Mouse (Mus musculus) MEL (cell line): ENCODE results near the gene Fmod. TPM values are rescaled to one million over a fixed set of nuclear protein-coding genes. Genes with fewer than 3 reads are reported as not detected.
A peak's percentile ranks its signal among the peaks of the same experiment; 100 is the strongest.

Source experiments
- DNase-seq: peaks from one replicate; pipeline ENCODE4 v3.0.0; 2011; ENCODE audit warnings: low read depth, low spot score
- H3K27ac ChIP-seq: 2 replicates; pipeline ENCODE4 v1.5.1; 2012; ENCODE audit warnings: low read depth, mild to moderate bottlenecking, control low read depth, low read length, moderate library complexity; ENCODE audit not compliant: control insufficient read depth
- H3K27me3 ChIP-seq, 2 experiments: fragments of 150-350 bp in 1 of 2; sonication (generic) in 1 of 2; 2 replicates each; pipeline ENCODE4 v1.6.1; 2012; ENCODE audit warnings: low read length in 2 of 2, mild to moderate bottlenecking in 2 of 2, improper control_type of control experiment in 1 of 2, moderate library complexity in 1 of 2; ENCODE audit not compliant: insufficient read depth in 2 of 2, control insufficient read depth in 1 of 2
- H3K36me3 ChIP-seq, 2 experiments: 2 replicates each; pipeline ENCODE4 v1.6.1; 2012 to 2014; ENCODE audit warnings: low read length in 2 of 2, improper control_type of control experiment in 1 of 2, inconsistent platforms in 1 of 2, mild to moderate bottlenecking in 1 of 2; ENCODE audit not compliant: insufficient read depth in 2 of 2, control insufficient read depth in 1 of 2
- H3K4me1 ChIP-seq, 2 experiments: fragments of 150-350 bp in 1 of 2; sonication (generic) in 1 of 2; 2 replicates each; pipeline ENCODE4 v1.6.1; 2012; ENCODE audit warnings: low read length in 2 of 2, improper control_type of control experiment in 1 of 2, mild to moderate bottlenecking in 1 of 2; ENCODE audit not compliant: insufficient read depth in 2 of 2, control insufficient read depth in 1 of 2
- H3K4me3 ChIP-seq, 2 experiments: fragments of 150-350 bp in 1 of 2; sonication (generic) in 1 of 2; 2 replicates each; pipeline ENCODE4 v1.5.1; 2012; ENCODE audit warnings: low read depth in 2 of 2, low read length in 2 of 2, mild to moderate bottlenecking in 2 of 2, moderate library complexity in 2 of 2, control low read depth in 1 of 2, improper control_type of control experiment in 1 of 2; ENCODE audit not compliant: control insufficient read depth in 1 of 2, insufficient read depth in 1 of 2
- H3K79me2 ChIP-seq: 2 replicates; pipeline ENCODE4 v1.6.1; 2012; ENCODE audit warnings: mild to moderate bottlenecking, low read length, moderate library complexity; ENCODE audit not compliant: control insufficient read depth, poor library complexity, insufficient read depth
- H3K9ac ChIP-seq: 2 replicates; pipeline ENCODE4 v1.6.1; 2012; ENCODE audit warnings: low read depth, mild to moderate bottlenecking, control low read depth, low read length, moderate library complexity; ENCODE audit not compliant: control insufficient read depth, poor library complexity, severe bottlenecking
- H3K9me3 ChIP-seq: fragments of 150-350 bp; sonication (generic); replicated peaks from 2 replicates; pipeline ENCODE4 v1.6.1; 2012; ENCODE audit warnings: mild to moderate bottlenecking, low read length, improper control_type of control experiment, moderate library complexity; ENCODE audit not compliant: insufficient read depth
- BHLHE40 ChIP-seq: IDR thresholded peaks from 2 replicates; pipeline ENCODE4 v1.6.1; 2012; ENCODE audit warnings: low read depth, mild to moderate bottlenecking, inconsistent platforms, low read length, improper control_type of control experiment, borderline replicate concordance
- CHD1 ChIP-seq: IDR thresholded peaks from 2 replicates; pipeline ENCODE4 v1.6.1; 2012; ENCODE audit warnings: low read depth, mild to moderate bottlenecking, inconsistent platforms, low read length, improper control_type of control experiment
- CTCF ChIP-seq, 3 experiments: IDR thresholded peaks in 2 of 3; conservative IDR thresholded peaks in 1 of 3; 2 replicates each; pipeline ENCODE4 v1.5.1; 2011 to 2012; ENCODE audit warnings: low read length in 3 of 3, low read depth in 2 of 3, mild to moderate bottlenecking in 2 of 3, improper control_type of control experiment in 1 of 3, inconsistent platforms in 1 of 3, mixed read lengths in 1 of 3, moderate library complexity in 1 of 3; ENCODE audit not compliant: control insufficient read depth in 1 of 3, insufficient read depth in 1 of 3, poor library complexity in 1 of 3, severe bottlenecking in 1 of 3
- EP300 ChIP-seq, 2 experiments: IDR thresholded peaks; 2 replicates each; pipeline ENCODE4 v1.6.1; 2011; ENCODE audit warnings: improper control_type of control experiment in 2 of 2, low read length in 2 of 2, low read depth in 1 of 2, mild to moderate bottlenecking in 1 of 2
- ETS1 ChIP-seq: IDR thresholded peaks from 2 replicates; pipeline ENCODE4 v1.6.1; 2012; ENCODE audit warnings: low read depth, mild to moderate bottlenecking, inconsistent platforms, low read length, improper control_type of control experiment, moderate library complexity
- GATA1 ChIP-seq: IDR thresholded peaks from 2 replicates; pipeline ENCODE4 v1.6.1; 2011; ENCODE audit warnings: low read depth, low read length, improper control_type of control experiment
- HCFC1 ChIP-seq: IDR thresholded peaks from 2 replicates; pipeline ENCODE4 v1.6.1; 2012; ENCODE audit warnings: low read depth, mild to moderate bottlenecking, inconsistent platforms, low read length, improper control_type of control experiment, moderate library complexity
- JUND ChIP-seq: IDR thresholded peaks from 2 replicates; pipeline ENCODE4 v1.6.1; 2011; ENCODE audit warnings: low read depth, mild to moderate bottlenecking, improper control_type of control experiment, low read length
- KAT2A ChIP-seq: conservative IDR thresholded peaks from 2 replicates; pipeline ENCODE4 v1.6.1; 2012; ENCODE audit warnings: low read depth, low read length, improper control_type of control experiment, inconsistent platforms
- MAFK ChIP-seq: IDR thresholded peaks from 2 replicates; pipeline ENCODE4 v1.6.1; 2011; ENCODE audit warnings: low read depth, mild to moderate bottlenecking, low read length, improper control_type of control experiment, borderline replicate concordance
- MAZ ChIP-seq: IDR thresholded peaks from 2 replicates; pipeline ENCODE4 v1.6.1; 2012; ENCODE audit warnings: low read depth, mild to moderate bottlenecking, inconsistent platforms, low read length, improper control_type of control experiment
- MEF2A ChIP-seq: IDR thresholded peaks from 2 replicates; pipeline ENCODE4 v1.6.1; 2014; ENCODE audit warnings: low read depth, mild to moderate bottlenecking, inconsistent platforms, low read length, improper control_type of control experiment; ENCODE audit not compliant: poor library complexity, insufficient replicate concordance, severe bottlenecking; ENCODE audit errors: extremely low read depth
- MXI1 ChIP-seq: IDR thresholded peaks from 2 replicates; pipeline ENCODE4 v1.6.1; 2011; ENCODE audit warnings: mild to moderate bottlenecking, low read depth, low read length, improper control_type of control experiment
- MYB ChIP-seq: IDR thresholded peaks from 2 replicates; pipeline ENCODE4 v1.6.1; 2011; ENCODE audit warnings: mild to moderate bottlenecking, low read depth, low read length, improper control_type of control experiment
- MYC ChIP-seq: IDR thresholded peaks from 2 replicates; pipeline ENCODE4 v1.6.1; 2011; ENCODE audit warnings: low read depth, mild to moderate bottlenecking, low read length, improper control_type of control experiment, moderate library complexity
- NRF1 ChIP-seq: IDR thresholded peaks from 2 replicates; pipeline ENCODE4 v1.6.1; 2014; ENCODE audit warnings: low read depth, mild to moderate bottlenecking, inconsistent platforms, low read length, improper control_type of control experiment, moderate library complexity; ENCODE audit not compliant: poor library complexity, insufficient read depth, severe bottlenecking
- POLR2A ChIP-seq, 2 experiments: IDR thresholded peaks; 2 replicates each; pipeline ENCODE4 v1.6.1; 2011 to 2012; ENCODE audit warnings: low read length in 2 of 2, mild to moderate bottlenecking in 2 of 2, control low read depth in 1 of 2, improper control_type of control experiment in 1 of 2, low read depth in 1 of 2, moderate library complexity in 1 of 2; ENCODE audit not compliant: control insufficient read depth in 1 of 2, insufficient read depth in 1 of 2, poor library complexity in 1 of 2
- POLR2AphosphoS2 ChIP-seq: IDR thresholded peaks from 2 replicates; pipeline ENCODE4 v1.6.1; 2011; ENCODE audit warnings: low read length, improper control_type of control experiment
- POLR2AphosphoS5 ChIP-seq: IDR thresholded peaks from 2 replicates; pipeline ENCODE4 v1.6.1; 2012; ENCODE audit warnings: low read depth, borderline replicate concordance, mild to moderate bottlenecking, inconsistent platforms, low read length, moderate library complexity, mixed read lengths
- RAD21 ChIP-seq: IDR thresholded peaks from 2 replicates; pipeline ENCODE4 v1.6.1; 2011; ENCODE audit warnings: mild to moderate bottlenecking, low read depth, low read length, improper control_type of control experiment
- RCOR1 ChIP-seq: IDR thresholded peaks from 2 replicates; pipeline ENCODE4 v1.6.1; 2012; ENCODE audit warnings: low read depth, mild to moderate bottlenecking, inconsistent platforms, low read length, improper control_type of control experiment
- SIN3A ChIP-seq: IDR thresholded peaks from 2 replicates; pipeline ENCODE4 v1.6.1; 2012; ENCODE audit warnings: low read length, improper control_type of control experiment, inconsistent platforms
- TAL1 ChIP-seq: IDR thresholded peaks from 2 replicates; pipeline ENCODE4 v1.6.1; 2012; ENCODE audit warnings: mild to moderate bottlenecking, inconsistent platforms, low read length, moderate library complexity, mixed read lengths
- TBP ChIP-seq: IDR thresholded peaks from 2 replicates; pipeline ENCODE4 v1.8.0; 2011; ENCODE audit warnings: low read depth, low read length, improper control_type of control experiment
- TCF12 ChIP-seq: IDR thresholded peaks from 2 replicates; pipeline ENCODE4 v1.6.1; 2014; ENCODE audit warnings: low read depth, mild to moderate bottlenecking, inconsistent platforms, low read length, improper control_type of control experiment, moderate library complexity
- USF1 ChIP-seq: IDR thresholded peaks from 2 replicates; pipeline ENCODE4 v1.6.1; 2014; ENCODE audit warnings: low read depth, mild to moderate bottlenecking, inconsistent platforms, low read length, improper control_type of control experiment, moderate library complexity
- ZKSCAN1 ChIP-seq: IDR thresholded peaks from 2 replicates; pipeline ENCODE4 v1.6.1; 2012; ENCODE audit warnings: low read depth, mild to moderate bottlenecking, inconsistent platforms, low read length, improper control_type of control experiment, moderate library complexity
- ZMIZ1 ChIP-seq: IDR thresholded peaks from 2 replicates; pipeline ENCODE4 v1.6.1; 2012; ENCODE audit warnings: low read depth, mild to moderate bottlenecking, inconsistent platforms, low read length, improper control_type of control experiment, moderate library complexity
- polyA plus RNA-seq, 2 experiments: library from polyadenylated mRNA; stranded (reverse) in 1 of 2; unstranded in 1 of 2; fragments of >175 nt in 1 of 2; fragments of >200 nt in 1 of 2; gene quantifications; 2 replicates each; pipeline versions ENCODE4 v1.2.1 to v1.2.4; 2012; ENCODE audit warnings: low replicate concordance in 2 of 2, low read depth in 1 of 2; ENCODE audit not compliant: insufficient read length in 2 of 2, insufficient read depth in 1 of 2, missing spikeins in 1 of 2
- total RNA-seq: library from RNA; depleted of rRNA; stranded (reverse); fragments of 300-350 nt; gene quantifications from 2 replicates; pipeline ENCODE4 v1.2.3, GENCODE M21; 2012

Gene Fmod
- total and polyA plus RNA-seq, 3 experiments, result not detected

DNA sequence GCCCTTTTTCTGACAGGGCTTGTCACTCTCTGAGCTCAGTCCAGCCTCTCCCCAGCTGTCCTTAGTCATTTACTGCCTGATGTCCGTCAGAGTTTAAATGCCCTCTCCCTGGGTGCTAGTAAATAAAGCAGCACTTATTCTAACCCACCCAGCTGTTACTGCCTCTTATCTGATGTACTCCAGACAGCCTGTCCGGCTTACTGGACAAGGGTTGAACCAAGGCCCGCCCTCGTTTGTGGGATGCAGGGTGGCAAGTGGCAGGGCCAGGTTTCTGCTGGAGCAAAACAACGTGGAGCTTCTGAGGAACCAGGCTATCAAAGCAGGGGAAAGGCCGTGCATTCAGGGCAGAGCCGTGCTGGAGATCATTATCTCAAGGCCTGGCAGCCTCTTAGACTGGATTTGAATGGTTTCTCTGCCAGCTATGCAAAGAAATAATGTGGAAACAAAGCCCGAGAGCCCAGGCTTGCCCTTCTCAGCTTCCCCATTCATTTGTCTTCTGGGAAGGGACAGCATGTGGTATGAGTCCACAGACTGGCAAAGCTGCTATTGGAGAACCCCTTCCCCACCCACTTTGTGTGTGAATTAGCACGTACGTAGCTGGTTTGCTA lies 34.5 kb downstream of the Fmod start:
- peaks cover 0 to 27% of the 10 kb centered on the region in 2 experiments; a peak in 2 of 4 replicates for H3K36me3 ChIP-seq
- no peaks in the 10 kb centered on the region for H3K79me2 ChIP-seq
- no peak for DNase-seq
- no peak overlapping the region for H3K9ac ChIP-seq
- TF ChIP-seq POLR2AphosphoS5 (no peak), BHLHE40 (no peak), EP300 (IDR thresholded peaks at IDR 0.05; ENCODE audit: low read depth in 1 of 2, low read length in 2 of 2) (no peak), MAFK (no peak), MAZ (no peak), RAD21 (no peak), POLR2A (IDR thresholded peaks at IDR 0.05; ENCODE audit: control insufficient read depth in 1 of 2, insufficient read depth in 1 of 2, low read depth in 1 of 2, low read length in 2 of 2, poor library complexity in 1 of 2) (no peak)
- no peaks in the 10 kb centered on the region for H3K9me3 ChIP-seq
- H3K27ac ChIP-seq, result no peak overlapping the region
- no peak overlapping the region for H3K4me3 ChIP-seq
- peaks cover 19 to 45% of the 10 kb centered on the region in 2 experiments for H3K4me1 ChIP-seq
- H3K27me3 ChIP-seq, result no peaks in the 10 kb centered on the region

DNA sequence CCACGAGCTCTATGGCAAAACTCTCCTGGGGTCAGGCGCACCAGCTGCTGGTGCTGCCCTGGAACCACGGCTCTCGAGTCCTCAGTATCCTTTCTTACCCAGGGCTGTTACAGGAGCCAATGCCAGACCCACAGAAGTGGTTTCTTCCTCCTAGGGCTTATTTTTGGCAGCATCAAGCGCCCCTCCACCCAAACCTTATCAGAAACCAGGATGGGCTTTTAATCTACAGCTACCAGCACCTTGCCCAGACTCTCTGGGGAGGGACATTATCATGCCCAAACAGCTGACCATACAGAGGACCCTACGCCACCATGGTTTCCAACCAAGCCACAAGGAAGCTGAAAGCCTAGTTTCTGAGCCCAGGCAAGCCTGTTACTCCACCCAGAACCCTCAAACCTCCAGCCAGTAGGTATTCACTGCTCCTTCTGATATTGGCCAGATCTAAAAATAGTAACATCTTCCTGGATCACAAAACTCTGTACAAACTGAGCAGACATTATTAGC lies 36.1 kb downstream of the Fmod start:
- Histone ChIP-seq H3K79me2 (no peaks in the 10 kb centered on the region), H3K4me3 (no peak overlapping the region), H3K27me3 (no peaks in the 10 kb centered on the region), H3K27ac (peak overlapping the region; percentile 70), H3K4me1 (peaks cover 19 to 41% of the 10 kb centered on the region in 2 experiments), H3K9ac (peak overlapping the region; percentile 20; the same call in 1 of the 2 replicates), H3K36me3 (peaks cover 0 to 35% of the 10 kb centered on the region in 2 experiments; a peak in 2 of 4 replicates), H3K9me3 (no peaks in the 10 kb centered on the region)
- DNase-seq, result peak; percentile 92
- TF ChIP-seq USF1 (peak; percentile 35; the same call in 1 of the 2 replicates), JUND (no peak), MYB (peak; percentile 50; the same call in 1 of the 2 replicates), MAFK (peak; percentile 88; the same call in 1 of the 2 replicates), TBP (no peak), BHLHE40 (peak; percentile 83), POLR2AphosphoS5 (no peak), MYC (no peak), HCFC1 (peak; percentile 66; the same call in 1 of the 2 replicates), RCOR1 (peak; percentile 96), CTCF (IDR thresholded peaks at IDR 0.05 in 2 of 3, conservative IDR thresholded peaks at IDR 0.05 in 1 of 3; ENCODE audit: control insufficient read depth in 1 of 3, insufficient read depth in 1 of 3, low read depth in 2 of 3, low read length in 3 of 3, poor library complexity in 1 of 3, severe bottlenecking in 1 of 3) (no peak), POLR2A (IDR thresholded peaks at IDR 0.05; ENCODE audit: control insufficient read depth in 1 of 2, insufficient read depth in 1 of 2, low read depth in 1 of 2, low read length in 2 of 2, poor library complexity in 1 of 2) (no peak), EP300 (IDR thresholded peaks at IDR 0.05; ENCODE audit: low read depth in 1 of 2, low read length in 2 of 2) (peak; percentile 99), KAT2A (0 out of 2 replicates have a peak, but pooled peaks have one; percentile 29), TCF12 (peak; percentile 100), MXI1 (peak; percentile 71), SIN3A (peak; percentile 96), CHD1 (no peak), ZKSCAN1 (peak; percentile 60; the same call in 1 of the 2 replicates), ZMIZ1 (peak; percentile 77; the same call in 1 of the 2 replicates), TAL1 (peak; percentile 98), GATA1 (peak; percentile 97), MEF2A (peak; percentile 97), NRF1 (0 out of 2 replicates have a peak, but pooled peaks have one; percentile 9), ETS1 (peak; percentile 99), POLR2AphosphoS2 (peak; percentile 66; the same call in 1 of the 2 replicates), MAZ (peak; percentile 97)
